Mouse (Mus musculus): ENCODE measurements around the gene Xcl1. TPM values are rescaled to one million over a fixed set of nuclear protein-coding genes. Genes with fewer than 3 reads are reported as not detected.
"Not testable (repeated sequence)": the region's sequence is repeated elsewhere in the genome, so short reads cannot be mapped to it uniquely, and the experiment has no call there.

The Xcl1 gene
- not detected in 2 replicates for polyA plus RNA-seq (2014; fragmentation: Nextera tagmentation; extraction: Ambion mirVana)

DNA sequence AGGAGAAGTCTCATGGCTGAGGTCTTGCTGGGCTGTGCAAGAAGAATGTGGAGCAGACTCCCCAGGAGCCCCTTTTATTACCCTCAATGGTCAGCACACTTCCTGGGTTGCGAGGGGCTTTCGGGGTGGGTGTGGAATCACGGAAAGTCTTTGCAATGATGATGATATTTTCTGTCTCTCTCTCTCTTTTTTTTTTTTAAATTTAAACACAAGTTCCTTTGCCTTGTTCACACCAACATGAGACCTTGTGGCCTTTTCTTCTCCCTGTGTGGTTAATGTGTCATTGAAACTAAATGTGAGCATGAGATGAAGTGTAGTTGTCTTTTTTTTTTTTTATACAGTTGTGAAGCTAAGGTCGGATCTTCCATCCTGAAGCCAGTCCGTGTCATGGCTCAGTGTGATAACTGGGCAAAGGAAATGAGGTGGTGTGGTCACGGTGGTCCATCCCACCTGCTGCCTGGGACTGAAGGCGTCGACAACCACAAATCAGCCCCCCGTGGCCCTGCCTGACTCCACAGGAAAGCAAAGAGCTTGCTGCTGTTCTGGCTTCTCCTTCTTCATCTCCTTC, at the start of gene Xcl1:
Gene Xcl1 (minus strand): TSS at position 51 of the 568 bp plus-strand sequence.
- Histone ChIP-seq H3K4me1 (replicated peaks; ENCODE audit: control insufficient read depth, insufficient read depth, low read length) (no peaks in the 10 kb centered on the region), H3K9me3 (ENCODE audit: control insufficient read depth, low read length) (no peaks in the 10 kb centered on the region), H3K9ac (ENCODE audit: low read depth, low read length) (no peak within 1 kb of the TSS), H3K27ac (ENCODE audit: low read depth, low read length) (no peak within 1 kb of the TSS), H3K4me2 (replicated peaks; ENCODE audit: low read depth, low read length) (no peak within 1 kb of the TSS), H3K36me3 (ENCODE audit: control insufficient read depth, insufficient read depth, low read length) (no peaks in the 10 kb centered on the region), H3K27me3 (ENCODE audit: control insufficient read depth, insufficient read depth, low read length) (no peaks in the 10 kb centered on the region), H3K4me3 (ENCODE audit: low read depth, low read length) (no peak within 1 kb of the TSS)
- WGBS = 73% methylated on average over 9 of the region's 9 CpGs
- ATAC-seq (ENCODE audit: low FRiP score) = no peak
- DNase-seq (ENCODE audit: low spot score) = no peak

- not testable (repeated sequence) for H3K27ac ChIP-seq (ENCODE audit: low read depth, low read length); DNase-seq (ENCODE audit: low spot score); H3K9ac ChIP-seq (ENCODE audit: low read depth, low read length); H3K4me3 ChIP-seq (ENCODE audit: low read depth, low read length); H3K9me3 ChIP-seq (ENCODE audit: control insufficient read depth, low read length); H3K4me1 ChIP-seq (replicated peaks; ENCODE audit: control insufficient read depth, insufficient read depth, low read length); ATAC-seq (ENCODE audit: low FRiP score); H3K36me3 ChIP-seq (ENCODE audit: control insufficient read depth, insufficient read depth, low read length); H3K27me3 ChIP-seq (ENCODE audit: control insufficient read depth, insufficient read depth, low read length); H3K4me2 ChIP-seq (replicated peaks; ENCODE audit: low read depth, low read length)
- WGBS = 96% methylated on average over 10 of the region's 10 CpGs
Measured at GRCm38 (mm10) chr1:164984681-164985080, 49.4 kb upstream of the Xcl1 start.

GRCm38 (mm10) chr1:164977351-164977750, 42.0 kb upstream of the Xcl1 start:
- Histone ChIP-seq H3K27ac (ENCODE audit: low read depth, low read length) (no peak overlapping the region), H3K27me3 (ENCODE audit: control insufficient read depth, insufficient read depth, low read length) (no peaks in the 10 kb centered on the region), H3K9me3 (ENCODE audit: control insufficient read depth, low read length) (no peaks in the 10 kb centered on the region), H3K4me3 (ENCODE audit: low read depth, low read length) (no peak overlapping the region), H3K4me1 (replicated peaks; ENCODE audit: control insufficient read depth, insufficient read depth, low read length) (no peaks in the 10 kb centered on the region; the same call in 1 of the 2 replicates), H3K9ac (ENCODE audit: low read depth, low read length) (no peak overlapping the region), H3K36me3 (ENCODE audit: control insufficient read depth, insufficient read depth, low read length) (no peaks in the 10 kb centered on the region), H3K4me2 (replicated peaks; ENCODE audit: low read depth, low read length) (no peak overlapping the region)
- DNase-seq (ENCODE audit: low spot score) = no peak
- ATAC-seq (ENCODE audit: low FRiP score) = no peak

DNA sequence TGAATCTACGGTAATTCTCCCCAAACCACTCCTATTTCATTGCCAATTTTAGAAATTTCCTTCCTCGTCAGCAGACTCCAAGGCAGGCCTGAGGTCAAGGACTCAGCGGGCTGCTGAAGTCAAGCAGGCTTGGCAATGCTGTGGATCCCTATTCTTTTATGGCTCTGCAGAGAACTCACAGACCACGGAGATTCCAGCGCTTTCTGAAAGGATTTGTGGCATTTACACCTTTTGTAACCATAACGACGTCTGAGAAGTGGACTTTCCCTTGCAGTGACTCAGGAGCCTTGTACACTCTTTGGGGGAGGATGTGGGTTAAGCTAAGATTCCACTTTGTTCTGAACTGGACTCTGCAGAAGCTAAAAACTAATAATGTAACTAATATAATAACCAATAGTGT, 40.4 kb upstream of the Xcl1 start:
- H3K4me3 ChIP-seq (ENCODE audit: low read depth, low read length) = no peak overlapping the region
- H3K9me3 ChIP-seq (ENCODE audit: control insufficient read depth, low read length) = no peaks in the 10 kb centered on the region
- H3K36me3 ChIP-seq (ENCODE audit: control insufficient read depth, insufficient read depth, low read length) = no peaks in the 10 kb centered on the region
- H3K9ac ChIP-seq (ENCODE audit: low read depth, low read length) = no peak overlapping the region
- no peaks in the 10 kb centered on the region; the same call in 1 of the 2 replicates for H3K4me1 ChIP-seq (replicated peaks; ENCODE audit: control insufficient read depth, insufficient read depth, low read length)
- ATAC-seq (ENCODE audit: low FRiP score) (no peak), DNase-seq (ENCODE audit: low spot score) (no peak)
- H3K4me2 ChIP-seq (replicated peaks; ENCODE audit: low read depth, low read length) = no peak overlapping the region
- WGBS = 91% methylated on average over 7 of the region's 7 CpGs
- no peaks in the 10 kb centered on the region for H3K27me3 ChIP-seq (ENCODE audit: control insufficient read depth, insufficient read depth, low read length)
- no peak overlapping the region for H3K27ac ChIP-seq (ENCODE audit: low read depth, low read length)

- H3K4me3 ChIP-seq (ENCODE audit: low read depth, low read length) = no peak overlapping the region
- no peak for ATAC-seq (ENCODE audit: low FRiP score)
- H3K36me3 ChIP-seq (ENCODE audit: control insufficient read depth, insufficient read depth, low read length) = no peaks in the 10 kb centered on the region
- H3K9me3 ChIP-seq (ENCODE audit: control insufficient read depth, low read length) = no peaks in the 10 kb centered on the region
- 86% methylated on average over 3 of the region's 3 CpGs for WGBS
- H3K27me3 ChIP-seq (ENCODE audit: control insufficient read depth, insufficient read depth, low read length) = no peaks in the 10 kb centered on the region
- no peaks in the 10 kb centered on the region; the same call in 1 of the 2 replicates for H3K4me1 ChIP-seq (replicated peaks; ENCODE audit: control insufficient read depth, insufficient read depth, low read length)
- H3K4me2 ChIP-seq (replicated peaks; ENCODE audit: low read depth, low read length) = no peak overlapping the region
- H3K9ac ChIP-seq (ENCODE audit: low read depth, low read length) = no peak overlapping the region
- no peak for DNase-seq (ENCODE audit: low spot score)
- H3K27ac ChIP-seq (ENCODE audit: low read depth, low read length) = no peak overlapping the region
Measured at GRCm38 (mm10) chr1:164975276-164975675, 39.9 kb upstream of the Xcl1 start.

- Histone ChIP-seq H3K36me3 (ENCODE audit: control insufficient read depth, insufficient read depth, low read length) (no peaks in the 10 kb centered on the region), H3K4me3 (ENCODE audit: low read depth, low read length) (no peak overlapping the region), H3K9ac (ENCODE audit: low read depth, low read length) (no peak overlapping the region), H3K9me3 (ENCODE audit: control insufficient read depth, low read length) (no peaks in the 10 kb centered on the region), H3K27ac (ENCODE audit: low read depth, low read length) (no peak overlapping the region), H3K4me1 (replicated peaks; ENCODE audit: control insufficient read depth, insufficient read depth, low read length) (no peaks in the 10 kb centered on the region; the same call in 1 of the 2 replicates), H3K4me2 (replicated peaks; ENCODE audit: low read depth, low read length) (no peak overlapping the region), H3K27me3 (ENCODE audit: control insufficient read depth, insufficient read depth, low read length) (no peaks in the 10 kb centered on the region)
- ATAC-seq (ENCODE audit: low FRiP score) = no peak
- WGBS = 31% methylated on average over 3 of the region's 3 CpGs
- no peak for DNase-seq (ENCODE audit: low spot score)
Measured at GRCm38 (mm10) chr1:164973790-164974189, 38.5 kb upstream of the Xcl1 start.

DNA sequence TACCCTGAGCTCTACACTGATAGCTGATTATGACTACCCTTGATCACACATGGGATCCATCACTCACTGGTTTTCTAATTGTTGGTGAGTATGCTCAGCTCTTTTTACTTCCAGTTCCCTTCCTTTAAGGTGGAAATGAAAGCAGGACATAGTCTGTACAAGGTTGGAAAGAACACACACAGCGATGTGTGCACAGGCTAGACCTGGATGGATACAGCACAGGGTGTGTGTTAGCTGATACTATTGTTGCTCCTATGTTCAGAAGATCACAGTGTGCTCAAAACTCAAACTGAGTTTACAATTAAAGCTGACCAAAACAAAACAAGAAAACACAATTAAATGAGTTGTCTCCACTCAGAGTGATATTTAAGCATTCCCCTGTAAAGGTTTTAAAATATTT, 38.0 kb upstream of the Xcl1 start:
- DNase-seq (ENCODE audit: low spot score) (no peak), ATAC-seq (ENCODE audit: low FRiP score) (no peak)
- 94% methylated on average over 1 of the region's 1 CpGs for whole genome bisulfite sequencing
- Histone ChIP-seq H3K36me3 (ENCODE audit: control insufficient read depth, insufficient read depth, low read length) (no peaks in the 10 kb centered on the region), H3K27me3 (ENCODE audit: control insufficient read depth, insufficient read depth, low read length) (no peaks in the 10 kb centered on the region), H3K9ac (ENCODE audit: low read depth, low read length) (no peak overlapping the region), H3K9me3 (ENCODE audit: control insufficient read depth, low read length) (no peaks in the 10 kb centered on the region), H3K4me1 (replicated peaks; ENCODE audit: control insufficient read depth, insufficient read depth, low read length) (no peaks in the 10 kb centered on the region; the same call in 1 of the 2 replicates), H3K27ac (ENCODE audit: low read depth, low read length) (no peak overlapping the region), H3K4me2 (replicated peaks; ENCODE audit: low read depth, low read length) (no peak overlapping the region), H3K4me3 (ENCODE audit: low read depth, low read length) (no peak overlapping the region)

- no peak overlapping the region for H3K27ac ChIP-seq (ENCODE audit: low read depth, low read length)
- no peak for ATAC-seq (ENCODE audit: low FRiP score)
Measured at GRCm38 (mm10) chr1:164972744-164973143, 37.4 kb upstream of the Xcl1 start.

DNA sequence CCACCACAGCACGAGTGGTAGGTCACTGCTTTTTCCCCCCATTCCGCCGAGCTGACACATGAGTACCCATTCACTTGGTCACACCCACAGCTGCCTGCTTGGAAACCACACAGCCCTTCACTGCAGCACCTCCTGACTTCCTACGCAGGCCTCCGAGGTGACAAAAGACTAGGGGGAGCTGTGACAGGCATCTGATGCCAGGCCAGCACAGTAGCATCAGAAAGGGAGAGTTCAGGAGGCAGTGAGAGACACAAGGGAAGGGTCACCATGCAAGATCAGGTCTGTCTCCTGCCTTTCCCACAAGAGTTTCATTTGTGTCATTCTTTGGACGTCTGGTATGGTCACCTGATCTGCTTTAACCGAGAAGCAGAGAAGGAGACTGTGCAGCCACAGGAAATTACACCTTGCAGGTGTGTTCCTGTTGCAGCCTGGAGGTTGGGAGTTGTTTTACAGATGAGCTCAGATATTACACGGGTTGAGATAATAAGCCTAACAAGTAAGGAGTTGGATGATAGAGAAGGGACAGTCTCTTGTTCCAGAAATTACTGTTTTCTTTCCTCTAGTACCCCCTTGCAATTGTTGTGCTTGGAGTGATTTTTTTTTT, 30.9 kb upstream of the Xcl1 start:
- H3K27ac ChIP-seq (ENCODE audit: low read depth, low read length) = no peak overlapping the region
- DNase-seq (ENCODE audit: low spot score) = no peak
- 48% methylated on average over 8 of the region's 8 CpGs for WGBS
- no peak for ATAC-seq (ENCODE audit: low FRiP score)
- no peak overlapping the region for H3K4me2 ChIP-seq (replicated peaks; ENCODE audit: low read depth, low read length)
- no peak overlapping the region for H3K9ac ChIP-seq (ENCODE audit: low read depth, low read length)
- no peaks in the 10 kb centered on the region for H3K4me1 ChIP-seq (replicated peaks; ENCODE audit: control insufficient read depth, insufficient read depth, low read length)
- H3K9me3 ChIP-seq (ENCODE audit: control insufficient read depth, low read length) = no peaks in the 10 kb centered on the region
- no peak overlapping the region for H3K4me3 ChIP-seq (ENCODE audit: low read depth, low read length)
- H3K36me3 ChIP-seq (ENCODE audit: control insufficient read depth, insufficient read depth, low read length) = no peaks in the 10 kb centered on the region
- no peaks in the 10 kb centered on the region for H3K27me3 ChIP-seq (ENCODE audit: control insufficient read depth, insufficient read depth, low read length)

More at GRCm38 (mm10) chr1:164972744-164973143, 37.4 kb upstream of the Xcl1 start:
- 93% methylated on average over 5 of the region's 5 CpGs for WGBS
- DNase-seq (ENCODE audit: low spot score) = no peak
- H3K4me2 ChIP-seq (replicated peaks; ENCODE audit: low read depth, low read length) = no peak overlapping the region
- no peak overlapping the region for H3K4me3 ChIP-seq (ENCODE audit: low read depth, low read length)
- no peaks in the 10 kb centered on the region; the same call in 1 of the 2 replicates for H3K4me1 ChIP-seq (replicated peaks; ENCODE audit: control insufficient read depth, insufficient read depth, low read length)
- H3K27me3 ChIP-seq (ENCODE audit: control insufficient read depth, insufficient read depth, low read length) = no peaks in the 10 kb centered on the region
- no peaks in the 10 kb centered on the region for H3K36me3 ChIP-seq (ENCODE audit: control insufficient read depth, insufficient read depth, low read length)
- no peak overlapping the region for H3K9ac ChIP-seq (ENCODE audit: low read depth, low read length)
- H3K9me3 ChIP-seq (ENCODE audit: control insufficient read depth, low read length) = no peaks in the 10 kb centered on the region

Data from hindbrain, embryonic 11.5 days (tissue).